Mouse (Mus musculus): ENCODE data around the gene Zbtb14. TPM values are rescaled to one million over a fixed set of nuclear protein-coding genes. Genes with fewer than 3 reads are reported as not detected.
A peak's percentile ranks its signal among the peaks of the same experiment; 100 is the strongest.

Zbtb14 gene
- 29.2 and 29.7 TPM in 2 replicates for polyA plus RNA-seq (2014; fragmentation: Nextera tagmentation; extraction: Ambion mirVana)

GRCm38 (mm10) chr17:69382511-69383100 is at the start of gene Zbtb14:
Zbtb14 (plus strand) TSS chr17:69383050.
- H3K4me1 ChIP-seq (ENCODE audit: control insufficient read depth, insufficient read depth, low read length): peaks cover 5% of the 10 kb centered on the region; the same call in 1 of the 2 replicates
- under 1% methylated on average over 24 of the region's 72 CpGs for WGBS
- H3K36me3 ChIP-seq (ENCODE audit: control insufficient read depth, insufficient read depth, low read length): no peaks in the 10 kb centered on the region
- H3K9ac ChIP-seq (ENCODE audit: low read length): peak within 1 kb of the TSS; percentile 97
- ATAC-seq (ENCODE audit: insufficient read depth, low FRiP score, low TSS enrichment): peak; percentile 87
- peak within 1 kb of the TSS; percentile 99 for H3K27ac ChIP-seq (ENCODE audit: low read depth, low read length)
- peak within 1 kb of the TSS; percentile 85 for H3K4me3 ChIP-seq (ENCODE audit: low read depth, low read length)
- DNase-seq (ENCODE audit: low spot score): peak; percentile 93
- no peaks in the 10 kb centered on the region for H3K27me3 ChIP-seq (ENCODE audit: control insufficient read depth, insufficient read depth, low read length)
- peak within 1 kb of the TSS; percentile 86 for H3K4me2 ChIP-seq (ENCODE audit: low read depth)
- no peaks in the 10 kb centered on the region for H3K9me3 ChIP-seq (ENCODE audit: control insufficient read depth, low read length)

- WGBS: 89% methylated on average over 7 of the region's 7 CpGs
- no peak for ATAC-seq (ENCODE audit: insufficient read depth, low FRiP score, low TSS enrichment)
- H3K9me3 ChIP-seq (ENCODE audit: control insufficient read depth, low read length): no peaks in the 10 kb centered on the region
Observed at GRCm38 (mm10) chr17:69346056-69346455, 36.8 kb upstream of the Zbtb14 start.

DNA sequence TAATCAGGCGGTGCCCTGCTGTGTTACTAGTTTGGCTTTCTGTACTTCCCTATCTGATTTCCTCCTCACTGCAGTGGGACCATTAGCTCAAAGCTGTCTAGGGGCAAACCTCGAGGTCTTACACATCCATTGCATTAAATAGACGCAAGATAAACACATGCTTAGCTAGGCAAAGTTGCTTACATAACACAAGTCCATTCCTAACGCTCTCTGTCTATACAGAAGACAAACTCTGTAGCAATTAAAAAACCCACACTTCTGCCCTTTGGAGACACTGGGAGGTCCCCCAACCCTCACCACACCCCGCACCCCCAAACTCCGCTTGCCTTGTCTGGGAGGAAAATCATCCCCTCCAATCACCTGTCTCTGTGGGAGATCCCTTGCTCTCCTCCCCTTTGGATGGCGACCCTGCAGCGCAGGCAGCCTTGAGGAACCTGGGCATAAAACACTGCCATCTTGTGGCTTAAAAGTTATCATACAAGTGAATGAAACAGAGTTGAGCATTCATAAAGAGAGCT is 33.8 kb upstream of the Zbtb14 start:
- peak; percentile 20; the same call in 1 of the 2 replicates for ATAC-seq (ENCODE audit: insufficient read depth, low FRiP score, low TSS enrichment)
- H3K9ac ChIP-seq (ENCODE audit: low read length): no peak overlapping the region
- no peaks in the 10 kb centered on the region for H3K4me1 ChIP-seq (ENCODE audit: control insufficient read depth, insufficient read depth, low read length)
- no peak overlapping the region for H3K27ac ChIP-seq (ENCODE audit: low read depth, low read length)
- H3K36me3 ChIP-seq (ENCODE audit: control insufficient read depth, insufficient read depth, low read length): no peaks in the 10 kb centered on the region
- H3K9me3 ChIP-seq (ENCODE audit: control insufficient read depth, low read length): no peaks in the 10 kb centered on the region
- no peaks in the 10 kb centered on the region for H3K27me3 ChIP-seq (ENCODE audit: control insufficient read depth, insufficient read depth, low read length)
- 26% methylated on average over 8 of the region's 8 CpGs for WGBS
- peak; percentile 44 for DNase-seq (ENCODE audit: low spot score)
- no peak overlapping the region for H3K4me2 ChIP-seq (ENCODE audit: low read depth)
- H3K4me3 ChIP-seq (ENCODE audit: low read depth, low read length): no peak overlapping the region

More at GRCm38 (mm10) chr17:69346056-69346455, 36.8 kb upstream of the Zbtb14 start:
- DNase-seq (ENCODE audit: low spot score): no peak
- H3K27ac ChIP-seq (ENCODE audit: low read depth, low read length): no peak overlapping the region
- no peaks in the 10 kb centered on the region for H3K36me3 ChIP-seq (ENCODE audit: control insufficient read depth, insufficient read depth, low read length)
- H3K4me3 ChIP-seq (ENCODE audit: low read depth, low read length): no peak overlapping the region
- no peaks in the 10 kb centered on the region for H3K4me1 ChIP-seq (ENCODE audit: control insufficient read depth, insufficient read depth, low read length)
- H3K9ac ChIP-seq (ENCODE audit: low read length): no peak overlapping the region
- H3K4me2 ChIP-seq (ENCODE audit: low read depth): no peak overlapping the region
- no peaks in the 10 kb centered on the region for H3K27me3 ChIP-seq (ENCODE audit: control insufficient read depth, insufficient read depth, low read length)

- Histone ChIP-seq H3K4me2 (ENCODE audit: low read depth) (no peak overlapping the region), H3K9me3 (ENCODE audit: control insufficient read depth, low read length) (no peaks in the 10 kb centered on the region), H3K4me3 (ENCODE audit: low read depth, low read length) (no peak overlapping the region), H3K36me3 (ENCODE audit: control insufficient read depth, insufficient read depth, low read length) (no peaks in the 10 kb centered on the region), H3K27me3 (ENCODE audit: control insufficient read depth, insufficient read depth, low read length) (no peaks in the 10 kb centered on the region), H3K9ac (ENCODE audit: low read length) (no peak overlapping the region), H3K4me1 (ENCODE audit: control insufficient read depth, insufficient read depth, low read length) (no peaks in the 10 kb centered on the region), H3K27ac (ENCODE audit: low read depth, low read length) (no peak overlapping the region)
- ATAC-seq (ENCODE audit: insufficient read depth, low FRiP score, low TSS enrichment): no peak
- no peak for DNase-seq (ENCODE audit: low spot score)
- 83% methylated on average over 3 of the region's 3 CpGs for WGBS
Observed at GRCm38 (mm10) chr17:69365049-69365448, 17.8 kb upstream of the Zbtb14 start.

DNA sequence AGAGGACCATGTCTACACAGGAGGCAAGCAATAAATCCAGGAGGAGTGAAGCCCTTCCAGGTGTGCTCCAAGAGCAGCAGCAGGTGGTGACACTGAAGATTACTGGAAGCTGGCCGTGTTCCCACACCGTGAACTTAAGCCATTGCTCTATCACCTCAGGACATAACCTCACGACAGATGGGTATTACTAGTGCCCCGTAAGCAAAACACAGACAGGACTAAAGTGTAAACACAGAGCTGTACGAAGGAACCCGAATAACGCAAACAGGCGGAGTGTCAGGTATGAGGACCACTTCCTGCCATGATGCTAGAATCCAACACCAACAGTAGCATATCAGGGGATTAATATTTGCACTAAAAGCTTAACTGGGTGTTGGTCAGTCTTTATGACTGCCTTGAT is 2.0 kb upstream of the Zbtb14 start:
- DNase-seq (ENCODE audit: low spot score): no peak
- no peak overlapping the region for H3K4me2 ChIP-seq (ENCODE audit: low read depth)
- WGBS: 92% methylated on average over 8 of the region's 8 CpGs

DNA sequence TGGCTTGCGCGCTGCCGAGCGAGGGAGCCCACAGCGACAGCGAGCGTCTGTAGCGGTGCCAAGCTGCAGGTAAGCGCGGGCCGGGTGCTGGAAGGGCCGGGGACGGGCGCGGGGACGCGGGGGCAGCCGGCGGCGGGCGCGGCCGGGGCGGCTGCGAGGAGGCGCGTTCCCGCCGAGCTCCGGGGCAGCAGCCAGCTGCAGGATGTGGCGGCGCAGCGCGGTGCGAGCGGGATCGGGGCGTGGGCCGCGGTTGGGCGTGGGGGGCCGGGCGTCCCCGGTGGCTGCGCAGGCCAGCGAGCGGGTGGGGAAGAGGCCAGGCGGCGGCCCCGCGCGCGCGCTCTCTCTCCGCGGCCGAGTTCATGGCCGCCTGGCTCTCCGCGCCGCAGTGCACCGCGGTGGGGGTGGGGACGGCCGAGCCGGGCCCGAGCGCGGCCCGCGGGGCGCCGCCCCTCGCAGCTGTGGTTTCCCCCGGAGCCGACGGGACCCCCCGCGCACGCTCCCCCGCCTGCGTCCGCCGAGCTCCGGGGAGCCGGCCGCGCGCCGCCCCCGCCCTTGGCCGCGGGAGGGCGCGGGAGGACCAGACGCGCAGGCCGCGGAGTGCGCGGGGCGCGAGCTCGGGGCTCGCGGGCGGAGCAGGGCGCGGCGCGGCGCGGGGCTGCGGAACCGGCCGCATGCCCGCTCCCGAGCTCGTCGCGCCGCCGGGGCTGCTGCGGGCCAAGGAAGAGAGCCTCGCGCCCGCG is 521 bp downstream of the Zbtb14 start:
- H3K9ac ChIP-seq (ENCODE audit: low read length): peak overlapping the region; percentile 97
- peaks cover 5% of the 10 kb centered on the region; the same call in 1 of the 2 replicates for H3K4me1 ChIP-seq (ENCODE audit: control insufficient read depth, insufficient read depth, low read length)
- ATAC-seq (ENCODE audit: insufficient read depth, low FRiP score, low TSS enrichment) (peak; percentile 71), DNase-seq (ENCODE audit: low spot score) (peak; percentile 83)
- no peaks in the 10 kb centered on the region for H3K27me3 ChIP-seq (ENCODE audit: control insufficient read depth, insufficient read depth, low read length)
- H3K36me3 ChIP-seq (ENCODE audit: control insufficient read depth, insufficient read depth, low read length): peaks cover 2% of the 10 kb centered on the region; the same call in 1 of the 2 replicates
- H3K4me3 ChIP-seq (ENCODE audit: low read depth, low read length): peak overlapping the region; percentile 85
- WGBS: 1% methylated on average over 79 of the region's 128 CpGs
- H3K27ac ChIP-seq (ENCODE audit: low read depth, low read length): peak overlapping the region; percentile 99
- H3K9me3 ChIP-seq (ENCODE audit: control insufficient read depth, low read length): no peaks in the 10 kb centered on the region
- H3K4me2 ChIP-seq (ENCODE audit: low read depth): peak overlapping the region; percentile 86

More for the DNA sequence above, 2.0 kb upstream of the Zbtb14 start:
- ATAC-seq (ENCODE audit: insufficient read depth, low FRiP score, low TSS enrichment): no peak
- H3K27ac ChIP-seq (ENCODE audit: low read depth, low read length): no peak overlapping the region
- H3K36me3 ChIP-seq (ENCODE audit: control insufficient read depth, insufficient read depth, low read length): no peaks in the 10 kb centered on the region
- H3K4me1 ChIP-seq (ENCODE audit: control insufficient read depth, insufficient read depth, low read length): peaks cover 5% of the 10 kb centered on the region; the same call in 1 of the 2 replicates
- H3K4me3 ChIP-seq (ENCODE audit: low read depth, low read length): no peak overlapping the region
- no peaks in the 10 kb centered on the region for H3K27me3 ChIP-seq (ENCODE audit: control insufficient read depth, insufficient read depth, low read length)
- no peak overlapping the region for H3K9ac ChIP-seq (ENCODE audit: low read length)
- H3K9me3 ChIP-seq (ENCODE audit: control insufficient read depth, low read length): no peaks in the 10 kb centered on the region

GRCm38 (mm10) chr17:69383941-69384665 is 1.3 kb downstream of the Zbtb14 start:
- Histone ChIP-seq H3K4me2 (ENCODE audit: low read depth) (peak overlapping the region; percentile 86), H3K27ac (ENCODE audit: low read depth, low read length) (peak overlapping the region; percentile 99), H3K36me3 (ENCODE audit: control insufficient read depth, insufficient read depth, low read length) (peaks cover 2% of the 10 kb centered on the region; the same call in 1 of the 2 replicates), H3K9me3 (ENCODE audit: control insufficient read depth, low read length) (no peaks in the 10 kb centered on the region), H3K27me3 (ENCODE audit: control insufficient read depth, insufficient read depth, low read length) (no peaks in the 10 kb centered on the region), H3K9ac (ENCODE audit: low read length) (peak overlapping the region; percentile 97), H3K4me1 (ENCODE audit: control insufficient read depth, insufficient read depth, low read length) (peaks cover 5% of the 10 kb centered on the region; the same call in 1 of the 2 replicates), H3K4me3 (ENCODE audit: low read depth, low read length) (peak overlapping the region; percentile 85)
- DNase-seq (ENCODE audit: low spot score) (peak; percentile 71), ATAC-seq (ENCODE audit: insufficient read depth, low FRiP score, low TSS enrichment) (peak; percentile 25)
- WGBS: under 1% methylated on average over 37 of the region's 37 CpGs

DNA sequence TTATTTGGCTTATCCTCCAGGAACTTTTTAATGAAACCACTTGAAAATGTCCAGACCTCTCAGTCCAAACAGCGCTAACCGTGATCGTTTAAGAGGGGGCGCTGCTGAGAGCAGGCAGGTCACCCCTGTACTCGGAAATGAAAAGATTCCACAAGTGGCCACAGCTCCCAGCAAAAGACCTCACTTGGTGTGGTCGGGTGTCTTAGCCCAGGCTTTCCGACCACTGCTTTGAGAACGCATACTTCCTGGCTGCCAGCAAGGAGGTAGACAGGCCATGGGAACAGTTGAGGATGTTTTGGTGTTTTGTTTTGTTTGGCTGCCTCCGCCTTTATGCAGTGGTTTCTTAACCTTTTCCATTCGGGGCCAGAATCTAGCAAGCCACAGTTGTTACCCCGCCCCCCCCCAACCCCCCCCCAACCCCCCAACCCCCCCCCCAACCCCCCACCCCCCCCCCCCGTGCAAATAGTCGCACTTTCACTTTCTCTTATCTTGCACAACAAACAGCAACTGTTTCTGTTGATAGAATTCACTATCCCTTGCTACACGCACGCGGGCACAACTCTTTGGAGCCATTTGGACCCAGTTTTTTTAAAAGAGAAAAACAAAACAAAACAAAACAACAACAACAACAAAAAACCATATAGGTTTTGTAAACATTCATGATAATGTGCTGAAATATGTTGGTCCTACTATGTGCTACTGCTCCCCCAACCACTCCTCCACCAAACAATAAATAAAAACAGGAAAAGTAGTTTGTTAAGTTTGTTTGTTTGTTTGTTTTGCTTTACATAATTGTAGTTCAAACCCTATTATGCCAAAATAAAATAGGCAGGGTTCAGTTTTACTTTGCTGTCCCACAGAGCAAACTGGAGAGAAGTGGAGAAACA is 13.5 kb downstream of the Zbtb14 start:
- Histone ChIP-seq H3K9me3 (ENCODE audit: control insufficient read depth, low read length) (no peaks in the 10 kb centered on the region), H3K27me3 (ENCODE audit: control insufficient read depth, insufficient read depth, low read length) (no peaks in the 10 kb centered on the region), H3K4me1 (ENCODE audit: control insufficient read depth, insufficient read depth, low read length) (no peaks in the 10 kb centered on the region), H3K36me3 (ENCODE audit: control insufficient read depth, insufficient read depth, low read length) (no peaks in the 10 kb centered on the region), H3K4me3 (ENCODE audit: low read depth, low read length) (no peak overlapping the region), H3K4me2 (ENCODE audit: low read depth) (no peak overlapping the region), H3K27ac (ENCODE audit: low read depth, low read length) (no peak overlapping the region), H3K9ac (ENCODE audit: low read length) (no peak overlapping the region)
- WGBS: 58% methylated on average over 15 of the region's 16 CpGs
- ATAC-seq (ENCODE audit: insufficient read depth, low FRiP score, low TSS enrichment) (no peak), DNase-seq (ENCODE audit: low spot score) (no peak)

All from neural tube, embryonic 11.5 days (tissue).